Mouse (Mus musculus): ENCODE results near the gene Sv2c. TPM values are rescaled to one million over a fixed set of nuclear protein-coding genes. Genes with fewer than 3 reads are reported as not detected.
A peak's percentile ranks its signal among the peaks of the same experiment; 100 is the strongest.

Sv2c gene
- polyA plus RNA-seq, 1 experiment from 2014 or later: 1.8 TPM

- Histone ChIP-seq H3K9ac (ENCODE audit: low read length) (no peak overlapping the region), H3K4me3 (ENCODE audit: low read depth, low read length) (no peak overlapping the region), H3K36me3 (ENCODE audit: control insufficient read depth, insufficient read depth, low read length) (no peaks in the 10 kb centered on the region), H3K9me3 (replicated peaks; ENCODE audit: control insufficient read depth, low read length) (no peaks in the 10 kb centered on the region), H3K27ac (ENCODE audit: low read depth, low read length) (no peak overlapping the region), H3K4me1 (ENCODE audit: control insufficient read depth, insufficient read depth, low read length) (0 out of 2 replicates have a peak, but pooled peaks cover 3% of the 10 kb centered on the region), H3K27me3 (replicated peaks; ENCODE audit: control insufficient read depth, insufficient read depth, low read length) (no peaks in the 10 kb centered on the region), H3K4me2 (ENCODE audit: low read length) (no peak overlapping the region)
- no peak for DNase-seq (ENCODE audit: low spot score)
- WGBS: 83% methylated on average over 4 of the region's 4 CpGs
- no peak for ATAC-seq
These were observed 183.0 kb downstream of the Sv2c start for GRCm38 (mm10) chr13:95949356-95949755.

- 0 out of 2 replicates have a peak, but pooled peaks cover 3% of the 10 kb centered on the region for H3K4me1 ChIP-seq (ENCODE audit: control insufficient read depth, insufficient read depth, low read length)
- H3K4me2 ChIP-seq (ENCODE audit: low read length): no peak overlapping the region
- no peak overlapping the region for H3K4me3 ChIP-seq (ENCODE audit: low read depth, low read length)
- no peaks in the 10 kb centered on the region for H3K9me3 ChIP-seq (replicated peaks; ENCODE audit: control insufficient read depth, low read length)
- H3K27me3 ChIP-seq (replicated peaks; ENCODE audit: control insufficient read depth, insufficient read depth, low read length): no peaks in the 10 kb centered on the region
- no peak overlapping the region for H3K9ac ChIP-seq (ENCODE audit: low read length)
- no peak for ATAC-seq
- no peak overlapping the region for H3K27ac ChIP-seq (ENCODE audit: low read depth, low read length)
- WGBS: 89% methylated on average over 4 of the region's 4 CpGs
- H3K36me3 ChIP-seq (ENCODE audit: control insufficient read depth, insufficient read depth, low read length): no peaks in the 10 kb centered on the region
- no peak for DNase-seq (ENCODE audit: low spot score)
These were observed 183.6 kb downstream of the Sv2c start for GRCm38 (mm10) chr13:95948821-95949220.

- H3K9ac ChIP-seq (ENCODE audit: low read length): no peak overlapping the region
- H3K4me1 ChIP-seq (ENCODE audit: control insufficient read depth, insufficient read depth, low read length): no peaks in the 10 kb centered on the region
- DNase-seq (ENCODE audit: low spot score): no peak
- H3K27me3 ChIP-seq (replicated peaks; ENCODE audit: control insufficient read depth, insufficient read depth, low read length): no peaks in the 10 kb centered on the region
- H3K4me3 ChIP-seq (ENCODE audit: low read depth, low read length): no peak overlapping the region
- H3K9me3 ChIP-seq (replicated peaks; ENCODE audit: control insufficient read depth, low read length): no peaks in the 10 kb centered on the region
- H3K4me2 ChIP-seq (ENCODE audit: low read length): no peak overlapping the region
- no peaks in the 10 kb centered on the region for H3K36me3 ChIP-seq (ENCODE audit: control insufficient read depth, insufficient read depth, low read length)
- no peak for ATAC-seq
- 96% methylated on average over 4 of the region's 4 CpGs for WGBS
- H3K27ac ChIP-seq (ENCODE audit: low read depth, low read length): no peak overlapping the region
These were observed 184.0 kb downstream of the Sv2c start for GRCm38 (mm10) chr13:95948394-95948793.

GRCm38 (mm10) chr13:95945937-95946507 is 186.4 kb downstream of the Sv2c start:
- WGBS: 67% methylated on average over 5 of the region's 5 CpGs
- DNase-seq (ENCODE audit: low spot score): no peak
- H3K36me3 ChIP-seq (ENCODE audit: control insufficient read depth, insufficient read depth, low read length): no peaks in the 10 kb centered on the region

GRCm38 (mm10) chr13:95944621-95945020 is 187.8 kb downstream of the Sv2c start:
- Histone ChIP-seq H3K4me1 (ENCODE audit: control insufficient read depth, insufficient read depth, low read length) (no peaks in the 10 kb centered on the region), H3K4me2 (ENCODE audit: low read length) (no peak overlapping the region), H3K27ac (ENCODE audit: low read depth, low read length) (no peak overlapping the region), H3K9ac (ENCODE audit: low read length) (no peak overlapping the region), H3K4me3 (ENCODE audit: low read depth, low read length) (no peak overlapping the region), H3K36me3 (ENCODE audit: control insufficient read depth, insufficient read depth, low read length) (no peaks in the 10 kb centered on the region), H3K9me3 (replicated peaks; ENCODE audit: control insufficient read depth, low read length) (no peaks in the 10 kb centered on the region), H3K27me3 (replicated peaks; ENCODE audit: control insufficient read depth, insufficient read depth, low read length) (no peaks in the 10 kb centered on the region)
- DNase-seq (ENCODE audit: low spot score): no peak
- WGBS: 85% methylated on average over 6 of the region's 6 CpGs
- no peak for ATAC-seq

More at GRCm38 (mm10) chr13:95945937-95946507, 186.4 kb downstream of the Sv2c start:
- ATAC-seq: no peak
- H3K9ac ChIP-seq (ENCODE audit: low read length): no peak overlapping the region
- H3K4me2 ChIP-seq (ENCODE audit: low read length): no peak overlapping the region
- no peaks in the 10 kb centered on the region for H3K27me3 ChIP-seq (replicated peaks; ENCODE audit: control insufficient read depth, insufficient read depth, low read length)
- no peak overlapping the region for H3K4me3 ChIP-seq (ENCODE audit: low read depth, low read length)
- no peak overlapping the region for H3K27ac ChIP-seq (ENCODE audit: low read depth, low read length)
- no peaks in the 10 kb centered on the region for H3K4me1 ChIP-seq (ENCODE audit: control insufficient read depth, insufficient read depth, low read length)
- no peaks in the 10 kb centered on the region for H3K9me3 ChIP-seq (replicated peaks; ENCODE audit: control insufficient read depth, low read length)

- H3K4me2 ChIP-seq (ENCODE audit: low read length): no peak overlapping the region
- no peaks in the 10 kb centered on the region for H3K27me3 ChIP-seq (replicated peaks; ENCODE audit: control insufficient read depth, insufficient read depth, low read length)
- no peak overlapping the region for H3K9ac ChIP-seq (ENCODE audit: low read length)
- no peak for ATAC-seq
- H3K27ac ChIP-seq (ENCODE audit: low read depth, low read length): no peak overlapping the region
- DNase-seq (ENCODE audit: low spot score): no peak
- H3K36me3 ChIP-seq (ENCODE audit: control insufficient read depth, insufficient read depth, low read length): no peaks in the 10 kb centered on the region
- no peaks in the 10 kb centered on the region for H3K4me1 ChIP-seq (ENCODE audit: control insufficient read depth, insufficient read depth, low read length)
- 84% methylated on average over 3 of the region's 3 CpGs for WGBS
- no peaks in the 10 kb centered on the region for H3K9me3 ChIP-seq (replicated peaks; ENCODE audit: control insufficient read depth, low read length)
- no peak overlapping the region for H3K4me3 ChIP-seq (ENCODE audit: low read depth, low read length)
These were observed 188.5 kb downstream of the Sv2c start for GRCm38 (mm10) chr13:95943919-95944318.

GRCm38 (mm10) chr13:95942587-95942986 is 189.8 kb downstream of the Sv2c start:
- WGBS: 48% methylated on average over 2 of the region's 2 CpGs

GRCm38 (mm10) chr13:95941861-95942260 is 190.5 kb downstream of the Sv2c start:
- H3K27ac ChIP-seq (ENCODE audit: low read depth, low read length): no peak overlapping the region
- H3K4me1 ChIP-seq (ENCODE audit: control insufficient read depth, insufficient read depth, low read length): no peaks in the 10 kb centered on the region
- no peak overlapping the region for H3K4me3 ChIP-seq (ENCODE audit: low read depth, low read length)
- ATAC-seq: no peak
- no peaks in the 10 kb centered on the region for H3K27me3 ChIP-seq (replicated peaks; ENCODE audit: control insufficient read depth, insufficient read depth, low read length)
- H3K4me2 ChIP-seq (ENCODE audit: low read length): no peak overlapping the region
- no peaks in the 10 kb centered on the region for H3K36me3 ChIP-seq (ENCODE audit: control insufficient read depth, insufficient read depth, low read length)
- H3K9ac ChIP-seq (ENCODE audit: low read length): no peak overlapping the region
- H3K9me3 ChIP-seq (replicated peaks; ENCODE audit: control insufficient read depth, low read length): no peaks in the 10 kb centered on the region
- 93% methylated on average over 4 of the region's 4 CpGs for WGBS
- DNase-seq (ENCODE audit: low spot score): no peak

More at GRCm38 (mm10) chr13:95942587-95942986, 189.8 kb downstream of the Sv2c start:
- Histone ChIP-seq H3K27ac (ENCODE audit: low read depth, low read length) (no peak overlapping the region), H3K4me3 (ENCODE audit: low read depth, low read length) (no peak overlapping the region), H3K27me3 (replicated peaks; ENCODE audit: control insufficient read depth, insufficient read depth, low read length) (no peaks in the 10 kb centered on the region), H3K36me3 (ENCODE audit: control insufficient read depth, insufficient read depth, low read length) (no peaks in the 10 kb centered on the region), H3K9me3 (replicated peaks; ENCODE audit: control insufficient read depth, low read length) (no peaks in the 10 kb centered on the region), H3K4me2 (ENCODE audit: low read length) (no peak overlapping the region), H3K9ac (ENCODE audit: low read length) (no peak overlapping the region), H3K4me1 (ENCODE audit: control insufficient read depth, insufficient read depth, low read length) (no peaks in the 10 kb centered on the region)
- ATAC-seq (no peak), DNase-seq (ENCODE audit: low spot score) (no peak)

- Histone ChIP-seq H3K9me3 (replicated peaks; ENCODE audit: control insufficient read depth, low read length) (no peaks in the 10 kb centered on the region), H3K4me3 (ENCODE audit: low read depth, low read length) (no peak overlapping the region), H3K4me1 (ENCODE audit: control insufficient read depth, insufficient read depth, low read length) (no peaks in the 10 kb centered on the region), H3K4me2 (ENCODE audit: low read length) (no peak overlapping the region), H3K27me3 (replicated peaks; ENCODE audit: control insufficient read depth, insufficient read depth, low read length) (no peaks in the 10 kb centered on the region), H3K9ac (ENCODE audit: low read length) (no peak overlapping the region), H3K27ac (ENCODE audit: low read depth, low read length) (no peak overlapping the region), H3K36me3 (ENCODE audit: control insufficient read depth, insufficient read depth, low read length) (no peaks in the 10 kb centered on the region)
- ATAC-seq: no peak
- 61% methylated on average over 5 of the region's 5 CpGs for WGBS
- peak; percentile 39 for DNase-seq (ENCODE audit: low spot score)
These were observed 191.6 kb downstream of the Sv2c start for GRCm38 (mm10) chr13:95940811-95941210.

Data from forebrain, embryonic 14.5 days (tissue).